Mouse (Mus musculus) testis, postnatal 10 days (tissue): ENCODE results near the gene Ugt2b1.
"Not testable (repeated sequence)": the region's sequence is repeated elsewhere in the genome, so short reads cannot be mapped to it uniquely, and the experiment has no call there.

Experiments
- DNase-seq: peaks from one replicate; pipeline ENCODE4 v3.0.0; 2021; ENCODE audit warnings: low spot score

The Ugt2b1 gene

GRCm38 (mm10) chr5:86926426-86926825, at the start of gene Ugt2b1:
TSS of gene Ugt2b1 (minus strand) at chr5:86926530.
- no peak for DNase-seq

- DNase-seq, result not testable (repeated sequence)
Measured at GRCm38 (mm10) chr5:86967271-86967670, 40.9 kb upstream of the Ugt2b1 start.

GRCm38 (mm10) chr5:86962849-86963248, 36.5 kb upstream of the Ugt2b1 start:
- not testable (repeated sequence) for DNase-seq

- no peak for DNase-seq
Measured at GRCm38 (mm10) chr5:86961587-86962358, 35.4 kb upstream of the Ugt2b1 start.

- DNase-seq, result no peak
Measured at GRCm38 (mm10) chr5:86960504-86960903, 34.2 kb upstream of the Ugt2b1 start.

GRCm38 (mm10) chr5:86942111-86942510, 15.8 kb upstream of the Ugt2b1 start:
- DNase-seq, result no peak

GRCm38 (mm10) chr5:86920661-86921233, 5.6 kb downstream of the Ugt2b1 start:
- no peak for DNase-seq

- no peak for DNase-seq
Measured at GRCm38 (mm10) chr5:86911357-86912099, 14.8 kb downstream of the Ugt2b1 start.

- no peak for DNase-seq
Measured at GRCm38 (mm10) chr5:86910770-86911169, 15.6 kb downstream of the Ugt2b1 start.

- no peak for DNase-seq
Measured at GRCm38 (mm10) chr5:86906758-86907157, 19.6 kb downstream of the Ugt2b1 start, which contains the start of gene Ugt2b34. TSS of gene Ugt2b34 (minus strand) at chr5:86906937.

- DNase-seq, result no peak
Measured at GRCm38 (mm10) chr5:86889933-86890332, 36.4 kb downstream of the Ugt2b1 start.

- no peak for DNase-seq
Measured at GRCm38 (mm10) chr5:86888420-86888819, 37.9 kb downstream of the Ugt2b1 start.

GRCm38 (mm10) chr5:86887081-86887480, 39.2 kb downstream of the Ugt2b1 start:
- no peak for DNase-seq

- no peak for DNase-seq
Measured at GRCm38 (mm10) chr5:86886620-86887019, 39.7 kb downstream of the Ugt2b1 start.

GRCm38 (mm10) chr5:86871877-86872276, 54.5 kb downstream of the Ugt2b1 start:
- DNase-seq, result peak; percentile 44
